Mouse (Mus musculus) cerebellum, adult (tissue): Measurements from ENCODE around the gene Asic2.

Source experiments
- ATAC-seq: cut with Nextera tagmentation; 2 replicates; pipeline ENCODE4 v1.9.2; 2017; ENCODE audit warnings: mild to moderate bottlenecking, moderate library complexity, mixed read lengths; ENCODE audit not compliant: insufficient number of reproducible peaks, low FRiP score, low TSS enrichment

Gene Asic2

GRCm38 (mm10) chr11:81860250-81860972 is 107.8 kb downstream of the Asic2 start, which contains the start of gene 5530401A14Rik:
TSS of gene 5530401A14Rik (plus strand) at chr11:81860673.
- no peak for ATAC-seq

GRCm38 (mm10) chr11:81847773-81848490 is 120.3 kb downstream of the Asic2 start:
- no peak for ATAC-seq

GRCm38 (mm10) chr11:81845686-81846036 is 122.6 kb downstream of the Asic2 start:
- no peak for ATAC-seq

GRCm38 (mm10) chr11:81845010-81845685 is 123.1 kb downstream of the Asic2 start:
- ATAC-seq: no peak

- no peak for ATAC-seq
These were observed 127.3 kb downstream of the Asic2 start for GRCm38 (mm10) chr11:81841001-81841400.

GRCm38 (mm10) chr11:81838426-81838825 is 129.8 kb downstream of the Asic2 start:
- ATAC-seq: no peak

- ATAC-seq: no peak
These were observed 135.9 kb downstream of the Asic2 start for GRCm38 (mm10) chr11:81832381-81832780.

GRCm38 (mm10) chr11:81816531-81816930 is 151.7 kb downstream of the Asic2 start:
- no peak for ATAC-seq

GRCm38 (mm10) chr11:81814816-81815215 is 153.4 kb downstream of the Asic2 start:
- ATAC-seq: no peak

- ATAC-seq: no peak
These were observed 161.2 kb downstream of the Asic2 start for GRCm38 (mm10) chr11:81806905-81807659.

GRCm38 (mm10) chr11:81803544-81803943 is 164.7 kb downstream of the Asic2 start:
- no peak for ATAC-seq

GRCm38 (mm10) chr11:81802614-81803013 is 165.6 kb downstream of the Asic2 start:
- ATAC-seq: peak; percentile 40; the same call in 1 of the 2 replicates

GRCm38 (mm10) chr11:81800899-81801298 is 167.4 kb downstream of the Asic2 start:
- no peak for ATAC-seq

- ATAC-seq: no peak
These were observed 174.7 kb downstream of the Asic2 start for GRCm38 (mm10) chr11:81793588-81793987.

GRCm38 (mm10) chr11:81791579-81791978 is 176.7 kb downstream of the Asic2 start:
- no peak for ATAC-seq

GRCm38 (mm10) chr11:81780596-81780995 is 187.7 kb downstream of the Asic2 start:
- ATAC-seq: peak; percentile 65

- peak; percentile 40; the same call in 1 of the 2 replicates for ATAC-seq
These were observed 188.4 kb downstream of the Asic2 start for GRCm38 (mm10) chr11:81779881-81780280.

GRCm38 (mm10) chr11:81771195-81771895 is 196.9 kb downstream of the Asic2 start:
- ATAC-seq: no peak

GRCm38 (mm10) chr11:81769691-81770260 is 198.5 kb downstream of the Asic2 start:
- ATAC-seq: no peak
